Mouse (Mus musculus) gastrocnemius, adult 18-20 months (tissue): ENCODE data around the gene Rasip1. TPM values are rescaled to one million over a fixed set of nuclear protein-coding genes. Genes with fewer than 3 reads are reported as not detected.
"Not testable (repeated sequence)": the region's sequence is repeated elsewhere in the genome, so short reads cannot be mapped to it uniquely, and the experiment has no call there.

Source experiments
- DNase-seq: peaks from one replicate; pipeline ENCODE4 v3.0.0; 2021; ENCODE audit warnings: low spot score
- total RNA-seq, 2 experiments: library from RNA; stranded (reverse); gene quantifications; 2 replicates each; pipeline ENCODE4 v1.2.3; 2021

The Rasip1 gene
- total RNA-seq, 2 experiments from 2014 or later: 5.5 to 8.5 TPM

- peak; percentile 25 for DNase-seq
Measured at GRCm38 (mm10) chr7:45644183-45644582, 16.9 kb downstream of the Rasip1 start.

DNA sequence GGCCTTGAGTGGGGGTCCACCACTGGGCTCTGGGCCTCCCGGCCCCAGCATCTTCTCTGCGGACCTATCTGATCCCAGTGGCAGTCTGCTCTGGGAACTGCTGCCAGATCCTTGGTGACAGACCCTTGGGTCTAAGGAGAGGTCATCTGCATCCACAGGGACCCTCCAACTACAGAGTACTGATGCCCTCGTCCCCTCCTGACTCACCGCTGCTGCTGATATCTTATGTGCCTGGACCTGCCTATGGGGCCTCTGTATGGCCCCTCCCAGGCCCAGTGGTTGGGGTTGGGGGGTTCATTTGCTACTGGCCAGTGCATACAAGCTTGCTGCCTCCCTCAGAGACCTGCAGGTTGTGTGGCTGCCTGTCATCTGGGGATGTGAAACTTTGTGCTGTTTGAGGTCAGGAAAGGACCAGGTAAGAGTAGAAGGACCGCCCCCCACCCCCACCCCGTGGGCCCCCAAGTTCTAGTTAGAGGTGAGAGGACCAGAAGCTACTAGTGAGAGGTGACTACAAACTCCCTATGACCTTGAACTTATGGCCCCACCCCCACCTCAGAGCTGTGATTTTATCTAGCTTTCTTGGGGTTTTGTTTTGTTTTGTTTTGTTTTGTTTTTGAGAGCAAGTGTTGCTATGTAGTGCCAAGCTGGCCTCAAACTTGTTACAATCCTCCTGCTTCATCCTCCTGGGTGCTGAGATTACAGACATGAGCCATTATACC, 17.7 kb downstream of the Rasip1 start:
- DNase-seq: no peak

GRCm38 (mm10) chr7:45645591-45645971, 18.3 kb downstream of the Rasip1 start:
- no peak for DNase-seq

GRCm38 (mm10) chr7:45646671-45647070, 19.4 kb downstream of the Rasip1 start:
- DNase-seq: no peak

DNA sequence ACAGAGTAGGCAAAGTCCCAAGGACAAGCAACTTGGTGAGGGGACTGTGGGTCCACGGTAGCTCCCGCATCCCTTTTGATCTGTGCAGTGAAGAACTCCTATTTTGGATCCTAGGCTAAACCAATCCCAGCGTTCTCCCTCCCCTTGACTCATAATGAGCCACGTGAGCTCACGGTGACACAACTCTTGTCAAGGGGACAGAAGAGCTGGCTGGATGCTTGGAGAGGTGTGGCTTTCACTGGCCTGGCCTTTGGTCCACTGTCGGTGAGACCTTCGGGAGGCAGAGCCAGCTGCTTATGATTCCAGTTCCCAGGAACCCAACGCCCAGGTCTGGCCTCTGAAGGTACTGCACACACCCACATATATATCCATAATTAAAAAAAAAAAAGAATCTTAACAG, 22.1 kb downstream of the Rasip1 start:
- peak; percentile 74 for DNase-seq

DNA sequence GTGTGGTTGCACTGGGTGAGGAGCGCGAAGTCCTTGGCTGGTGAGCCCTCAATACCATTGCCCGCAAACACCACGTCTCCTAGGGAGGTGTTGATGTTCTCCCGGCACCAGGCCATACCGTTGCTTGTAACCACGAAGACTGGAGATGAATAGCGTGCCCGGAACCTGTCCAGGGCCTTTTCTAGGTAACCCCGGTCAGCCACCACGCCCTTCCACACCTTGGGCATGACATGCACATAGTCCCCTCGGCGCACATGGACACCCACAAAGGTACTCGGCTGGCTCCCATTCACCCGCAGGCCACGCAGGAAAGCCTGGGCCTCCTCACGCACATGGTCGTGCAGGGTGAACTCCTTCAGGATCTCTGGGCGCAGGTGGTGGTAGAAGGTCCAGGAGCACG, 23.2 kb downstream of the Rasip1 start:
- DNase-seq: not testable (repeated sequence)

DNA sequence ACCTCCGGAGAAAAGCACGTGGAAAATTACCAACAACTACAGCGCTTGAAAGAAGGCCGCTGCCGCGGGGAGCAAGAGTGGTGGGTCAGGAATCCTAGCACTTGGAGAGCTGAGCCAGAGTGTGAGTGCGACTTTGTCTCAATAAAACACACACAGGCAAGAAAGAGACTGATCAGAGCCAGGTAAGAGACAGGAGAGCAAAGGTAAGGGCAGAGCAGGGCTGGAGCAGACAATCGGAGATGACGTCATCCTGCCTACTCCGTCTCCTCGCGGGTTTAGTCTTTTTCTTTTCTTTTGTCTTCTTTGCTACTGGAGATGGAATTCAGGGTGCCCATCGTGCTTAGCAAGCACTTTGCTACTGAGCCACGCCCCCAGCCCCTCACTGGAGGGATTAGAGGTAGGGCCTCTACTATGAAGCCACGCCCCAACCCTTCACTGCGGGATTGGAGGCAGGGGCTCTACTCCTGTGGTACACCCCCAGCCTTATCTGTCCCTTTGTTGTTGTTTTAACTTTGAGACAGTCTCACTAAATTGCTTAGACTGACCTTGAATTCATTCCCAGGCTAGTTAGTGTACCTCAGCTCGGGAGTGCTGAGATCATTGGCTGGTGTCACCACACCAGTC, 27.2 kb downstream of the Rasip1 start:
- no peak for DNase-seq

DNA sequence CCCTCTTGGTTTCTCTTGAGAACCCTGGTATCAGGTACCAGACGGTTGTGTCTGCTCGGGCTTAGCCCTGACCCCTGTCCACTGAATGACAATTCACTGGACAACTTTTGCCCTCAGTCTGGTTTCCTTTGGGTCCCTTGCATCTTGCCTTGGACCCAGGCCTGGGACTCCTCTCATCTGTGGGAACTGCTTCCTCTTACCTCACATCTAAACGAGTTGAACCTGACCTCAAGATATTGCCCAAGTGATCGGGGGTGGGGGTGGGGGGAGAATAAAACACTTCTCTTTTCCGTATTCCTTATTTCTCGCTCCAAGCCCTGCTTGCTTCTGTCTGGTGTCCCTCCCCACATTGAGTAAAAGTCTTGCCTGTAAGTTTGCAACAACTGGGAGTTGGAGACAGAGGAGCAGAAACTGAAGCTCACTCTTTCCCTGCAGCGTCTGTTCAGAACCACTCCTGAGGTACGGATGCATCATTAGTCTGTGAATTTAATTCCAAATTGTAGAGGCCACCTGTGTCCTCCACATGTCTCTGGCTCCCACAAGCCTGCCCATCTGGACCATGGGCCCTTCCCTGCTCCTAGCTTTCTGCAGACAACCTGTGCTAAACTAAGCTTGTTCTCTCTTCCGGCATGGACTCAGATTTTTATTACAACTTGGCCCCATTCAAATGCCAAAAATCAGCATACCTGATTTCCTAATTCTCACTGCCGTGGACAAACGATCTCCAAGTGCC, 33.6 kb downstream of the Rasip1 start:
- no peak for DNase-seq

DNA sequence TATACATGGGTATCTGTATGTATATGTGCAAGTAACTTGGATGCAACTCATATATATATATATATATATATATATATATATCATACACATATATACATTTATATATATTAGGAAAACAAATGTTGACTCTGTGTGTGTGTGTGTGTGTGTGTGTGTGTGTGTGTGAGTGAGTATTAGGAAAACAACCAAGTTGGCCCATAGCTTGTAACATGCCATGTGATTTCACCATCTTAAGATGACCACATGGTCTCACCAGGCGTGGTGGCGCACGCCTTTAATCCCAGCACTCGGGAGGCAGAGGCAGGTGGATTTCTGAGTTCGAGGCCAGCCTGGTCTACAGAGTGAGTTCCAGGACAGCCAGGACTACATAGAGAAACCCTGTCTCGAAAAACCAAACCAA, 34.4 kb downstream of the Rasip1 start:
- DNase-seq: not testable (repeated sequence)

GRCm38 (mm10) chr7:45665303-45666138, 38.2 kb downstream of the Rasip1 start:
- DNase-seq: no peak

DNA sequence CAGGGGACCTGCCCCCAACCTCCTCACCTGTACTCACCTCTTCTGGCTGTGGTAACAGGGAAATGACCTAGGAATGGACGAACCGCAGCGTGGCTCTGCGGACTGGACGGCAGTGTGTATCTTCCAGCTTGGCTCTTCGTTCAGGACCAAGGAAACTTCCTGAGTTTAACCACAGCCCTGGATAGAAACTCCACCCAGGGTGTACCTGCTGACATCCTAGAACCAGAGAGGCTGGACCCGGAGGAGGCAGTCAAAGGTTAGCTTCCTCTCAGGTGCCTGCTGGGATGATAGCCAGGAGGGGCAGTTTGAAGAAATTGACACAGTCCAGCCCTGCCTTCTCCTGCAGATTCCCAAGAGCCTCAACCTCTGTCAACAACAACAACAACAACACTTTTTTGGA, 38.9 kb downstream of the Rasip1 start, which contains the start of gene Fut2:
Gene Fut2 (minus strand): TSS at position 234 of the 400 bp plus-strand sequence.
- DNase-seq: no peak

- DNase-seq: no peak
Measured at GRCm38 (mm10) chr7:45667761-45668160, 40.5 kb downstream of the Rasip1 start.

DNA sequence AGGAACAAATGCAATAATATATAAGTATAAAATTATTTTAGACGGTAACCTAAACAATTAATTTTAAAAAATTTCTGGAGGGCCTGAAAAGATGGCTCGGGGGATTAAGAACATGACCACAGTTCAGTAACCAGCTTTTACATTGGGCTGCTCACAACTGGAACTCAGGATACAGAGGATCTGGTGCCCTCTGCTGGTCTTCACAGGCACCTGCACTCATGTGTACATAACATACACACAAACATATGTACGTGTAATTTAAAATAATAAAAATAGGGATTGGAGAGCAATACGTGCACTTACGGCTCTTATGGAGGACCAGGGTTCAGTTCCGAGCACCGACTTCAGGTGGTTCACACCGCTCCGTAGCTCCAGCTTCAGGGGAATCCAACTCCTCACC, 41.6 kb downstream of the Rasip1 start:
- DNase-seq: no peak

- DNase-seq: no peak
Measured at GRCm38 (mm10) chr7:45677627-45678295, 50.5 kb downstream of the Rasip1 start.

DNA sequence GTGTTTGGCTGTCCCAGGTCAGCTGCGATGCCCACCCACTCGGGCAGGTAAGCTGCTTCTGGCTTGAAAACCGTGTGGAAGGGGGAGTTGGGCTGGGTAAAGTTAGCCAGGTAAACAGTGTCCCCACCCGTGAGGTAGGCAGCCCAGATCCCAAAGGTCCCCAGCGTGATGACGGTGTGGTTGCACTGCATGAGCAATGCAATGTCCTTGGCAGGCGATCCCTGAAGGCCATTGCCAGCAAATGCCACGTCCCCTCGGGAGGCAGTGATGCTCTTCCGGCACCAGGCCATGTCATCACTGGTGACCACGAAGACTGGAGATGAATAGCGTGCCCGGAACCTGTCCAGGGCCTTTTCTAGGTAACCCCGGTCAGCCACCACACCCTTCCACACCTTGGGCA, 51.2 kb downstream of the Rasip1 start:
- no peak for DNase-seq

DNA sequence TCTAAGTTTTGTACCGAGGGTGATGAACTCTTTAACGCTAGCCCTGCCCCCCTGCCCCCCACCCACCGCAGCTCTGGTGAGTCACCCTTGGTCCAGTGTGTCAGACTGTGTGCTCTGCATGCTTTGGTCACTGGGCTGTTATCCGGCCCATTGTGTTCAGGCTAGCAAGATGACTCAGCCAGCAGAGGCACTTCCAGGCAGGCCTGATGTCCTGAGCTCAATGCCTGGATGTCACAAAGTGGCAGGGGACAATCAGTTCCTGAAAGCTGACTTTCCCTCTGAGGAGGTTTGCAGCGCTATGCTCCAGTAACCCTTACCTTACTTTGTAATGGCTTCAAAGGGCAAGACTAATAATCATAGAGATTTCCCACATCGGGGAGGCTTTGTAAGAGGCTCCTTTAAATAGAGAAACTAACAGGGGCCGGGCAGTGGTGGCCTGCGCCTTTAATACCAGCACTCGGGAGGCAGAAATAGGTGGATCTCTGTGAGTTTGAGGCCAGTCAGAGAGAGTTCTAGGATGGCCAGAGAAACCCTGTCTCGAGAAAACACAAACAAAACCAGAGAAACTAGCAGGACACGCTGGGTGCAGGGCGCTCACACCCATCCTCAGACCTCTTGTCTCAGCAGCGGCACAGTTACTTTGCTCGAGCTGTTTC, 52.8 kb downstream of the Rasip1 start:
- no peak for DNase-seq

GRCm38 (mm10) chr7:45681046-45681736, 53.9 kb downstream of the Rasip1 start:
- DNase-seq: peak; percentile 76

- DNase-seq: peak; percentile 89
Measured at GRCm38 (mm10) chr7:45682144-45683126, 55.1 kb downstream of the Rasip1 start.
